Mouse (Mus musculus) left cerebral cortex, postnatal 14 days (tissue): Measurements from ENCODE around the gene Klhdc1. TPM values are rescaled to one million over a fixed set of nuclear protein-coding genes. Genes with fewer than 3 reads are reported as not detected.

Experiments used
- DNase-seq, 2 experiments: peaks; one replicate each; pipeline ENCODE4 v3.0.0; 2021 to 2022; ENCODE audit warnings: low spot score in 2 of 2, mixed read lengths in 1 of 2
- intact Hi-C: fragments of 180-260 bp; cut with DNase I; formaldehyde crosslinking; loops from one replicate; pipeline ENCODE4 v1.15.1; 2025
- long read RNA-seq, 2 experiments: library from polyadenylated mRNA; stranded (forward); transcript quantifications; one replicate each; pipeline ENCODE4 v2.0.0; 2021
- total RNA-seq, 2 experiments: library from RNA; stranded (reverse); gene quantifications; 2 replicates each; pipeline ENCODE4 v1.2.3; 2021

The Klhdc1 gene
- total RNA-seq, result 10 to 100 TPM; 17.4 to 21.1 TPM
- long read RNA-seq, experiment 1, transcript Klhdc1-201 (13 exons, 2,620 nt), result major isoform, 18 of 24 reads
- long read RNA-seq, experiment 1, partial matches to known transcripts, result 2 of 24 reads
- long read RNA-seq, experiment 1, other reads (novel, unspliced or antisense), result 3 of 24 reads
- long read RNA-seq, experiment 2, transcript Klhdc1-201 (13 exons, 2,620 nt), result major isoform, 17 of 24 reads
- long read RNA-seq, experiment 2, partial matches to known transcripts, result 0 of 24 reads
- long read RNA-seq, experiment 2, other reads (novel, unspliced or antisense), result 6 of 24 reads

DNA sequence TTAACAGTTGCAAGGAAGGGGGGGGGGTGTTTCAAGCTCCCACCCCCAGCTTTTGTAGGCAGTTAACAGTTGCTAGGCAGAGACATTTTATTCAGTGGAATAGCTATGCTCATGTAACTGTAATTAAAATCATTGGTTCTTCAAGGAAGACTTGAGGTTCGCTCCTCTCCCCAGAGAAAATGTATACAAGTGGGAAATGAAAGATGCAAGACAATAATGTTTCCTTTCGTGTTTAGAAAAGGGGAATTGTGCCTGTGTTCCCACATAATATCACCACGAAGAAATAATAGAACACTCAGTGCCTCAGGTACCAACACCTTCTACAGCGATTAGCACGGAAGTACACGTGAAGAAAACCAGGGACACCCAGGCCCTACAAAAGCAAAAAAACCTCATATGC, at the start of gene Klhdc1:
Klhdc1 (plus strand) TSS at position 301 of the 400 bp plus-strand sequence.
- intact Hi-C loops, result loop anchor here (5.0 kb wide), 1 partner anchor 56 kb away; the partner anchor contains the start of gene Klhdc2
- DNase-seq, result peak in 1 of 2 experiments; percentile 13

DNA sequence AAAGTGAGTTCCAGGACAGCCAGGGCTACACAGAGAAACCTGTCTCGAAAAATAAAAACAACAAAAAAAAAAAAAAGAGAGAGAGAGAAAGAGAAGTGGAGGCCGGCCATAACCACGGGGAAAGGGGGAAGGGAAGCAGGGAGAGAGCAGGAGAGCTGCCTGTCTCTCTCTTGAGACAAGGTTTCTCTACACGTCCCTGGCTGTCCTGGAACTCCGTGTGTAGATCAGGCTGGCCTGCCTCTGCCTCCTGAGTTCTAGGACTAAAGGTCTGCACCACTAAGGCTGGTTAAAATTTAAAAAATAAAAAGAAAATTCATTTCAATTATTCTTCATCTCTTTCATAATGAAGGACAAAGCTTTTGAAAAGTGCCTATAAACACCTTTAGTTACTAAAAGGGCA, 49.6 kb upstream of the Klhdc1 start:
- DNase-seq, result no peak
- intact Hi-C loops, result no loop called here

DNA sequence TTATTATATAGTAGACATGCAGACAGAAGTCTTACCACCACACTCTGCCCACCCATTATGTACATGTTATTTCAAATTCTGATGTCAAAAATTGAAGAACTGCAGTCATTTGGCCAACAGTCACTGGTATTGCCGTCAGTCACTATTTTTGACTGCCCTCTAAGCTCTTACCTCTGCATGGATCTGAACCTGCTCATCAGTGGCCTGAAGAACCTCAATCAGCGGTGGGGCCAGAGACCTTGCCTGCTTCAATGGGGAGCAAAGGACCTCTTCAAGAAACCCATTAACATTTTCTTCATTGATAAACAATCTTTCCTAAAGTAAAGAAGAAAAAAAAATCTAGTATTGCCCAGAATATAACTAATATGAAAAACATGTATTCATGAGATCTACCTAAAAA, 48.3 kb upstream of the Klhdc1 start:
- no peak for DNase-seq
- intact Hi-C loops, result no loop called here

DNA sequence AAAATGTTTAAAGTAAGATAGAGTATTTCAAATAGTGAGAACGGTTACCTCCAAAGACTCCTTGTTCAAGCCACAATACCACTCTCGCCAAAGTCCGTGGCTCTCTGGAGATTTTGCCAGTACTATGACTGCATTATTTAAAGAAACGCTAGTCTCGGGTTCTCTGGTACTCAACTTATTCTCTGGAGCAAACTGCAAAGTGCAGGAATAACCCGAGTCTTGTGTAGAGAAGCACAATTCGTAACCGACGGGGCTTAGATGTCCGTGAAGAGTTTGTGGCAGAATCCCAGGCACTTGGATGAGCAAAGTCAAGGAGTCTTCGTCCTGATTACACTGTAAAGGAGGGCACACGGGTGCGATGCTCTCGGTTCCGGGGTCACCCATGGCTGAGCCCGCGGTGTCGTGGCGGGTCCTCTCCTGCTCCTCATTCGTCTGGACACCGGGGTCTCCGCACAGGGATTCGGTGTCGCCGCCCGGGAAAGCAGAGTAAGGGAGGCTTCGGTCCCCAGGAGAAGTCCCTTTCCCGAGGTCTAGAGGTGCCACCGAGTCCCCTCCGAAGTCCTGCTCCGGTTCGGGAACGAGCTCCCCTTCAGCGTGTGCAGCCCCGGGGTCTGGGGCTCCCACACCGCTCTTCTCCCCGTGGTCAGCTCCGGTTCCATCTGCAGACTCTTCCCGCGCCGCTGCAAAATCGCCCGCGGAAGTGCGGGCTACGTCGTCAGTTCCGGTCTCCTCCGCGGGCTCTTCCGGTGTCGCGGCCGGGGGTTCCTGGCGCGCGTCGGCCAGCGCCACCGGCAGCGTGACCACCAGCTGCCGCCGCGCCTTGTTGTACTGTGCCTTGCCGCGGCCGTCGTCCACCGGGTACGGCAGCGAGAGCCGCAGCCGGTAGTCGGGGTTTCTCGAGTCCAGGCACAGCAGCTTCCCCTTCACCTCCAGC, 44.3 kb upstream of the Klhdc1 start, which contains the start of gene Gm49383:
Gm49383 (minus strand) TSS at position 661 of the 934 bp plus-strand sequence.
- intact Hi-C loops, result no loop called here

GRCm38 (mm10) chr12:69197378-69198163, 43.4 kb upstream of the Klhdc1 start:
- DNase-seq, result peak; percentile 22 to 34
- intact Hi-C loops, result loop anchor here (2.0 kb wide), 1 partner anchor 99 kb away; the partner anchor contains the start of gene Klhdc2

More for the DNA sequence above, 44.3 kb upstream of the Klhdc1 start, which contains the start of gene Gm49383:
- peak; percentile 53 to 72 for DNase-seq

GRCm38 (mm10) chr12:69198164-69198535, 42.8 kb upstream of the Klhdc1 start, which contains the start of gene Dnaaf2:
Dnaaf2 (minus strand) TSS chr12:69198429.
- intact Hi-C loops, result loop anchor here (2.0 kb wide), 1 partner anchor 99 kb away; the partner anchor contains the start of gene Klhdc2
- peak; percentile 66 to 75 for DNase-seq

GRCm38 (mm10) chr12:69198985-69199384, 42.0 kb upstream of the Klhdc1 start:
- intact Hi-C loops, result loop anchor here (2.0 kb wide), 1 partner anchor 98 kb away; the partner anchor contains the start of gene Klhdc2
- no peak for DNase-seq

DNA sequence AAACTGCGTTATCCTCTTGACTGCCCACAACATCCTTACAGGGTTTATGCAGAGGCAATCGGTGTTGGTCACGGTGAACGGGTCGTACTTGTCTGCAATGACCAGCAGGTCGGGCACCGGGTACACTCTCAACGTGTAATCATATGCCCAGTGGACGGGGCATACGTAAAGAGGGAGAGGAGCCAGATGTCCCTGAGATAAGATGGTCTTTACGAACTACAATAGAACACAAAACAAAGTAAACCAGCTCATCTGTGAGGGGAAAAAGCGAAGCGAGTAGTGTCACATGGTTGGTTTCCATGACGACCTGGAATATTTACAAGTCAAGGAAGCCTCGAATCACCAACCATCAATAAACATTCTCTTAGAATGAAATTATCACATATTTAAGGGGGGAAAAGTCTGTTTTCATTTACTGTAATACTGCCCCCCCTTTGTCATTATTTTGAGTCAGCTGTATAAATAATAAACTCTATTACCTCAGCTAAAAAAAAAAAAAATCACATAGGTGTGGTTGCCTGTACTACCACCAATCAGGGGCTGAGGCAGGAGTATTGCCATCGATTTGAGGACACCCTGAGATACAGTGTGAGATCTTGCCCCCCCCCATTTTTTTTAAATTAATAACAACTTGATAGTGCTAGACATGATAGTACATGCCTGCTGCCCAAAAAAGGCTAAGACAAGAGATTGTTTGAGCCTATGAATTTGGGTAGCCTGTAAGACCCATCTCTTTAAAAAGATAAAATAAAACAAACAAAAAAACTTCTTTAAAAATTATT, 36.7 kb upstream of the Klhdc1 start, which contains the start of gene Gm49384:
Gm49384 (minus strand) TSS at position 216 of the 782 bp plus-strand sequence.
- no peak for DNase-seq
- intact Hi-C loops, result no loop called here

GRCm38 (mm10) chr12:69207396-69207795, 33.6 kb upstream of the Klhdc1 start:
- no peak for DNase-seq
- intact Hi-C loops, result no loop called here

- intact Hi-C loops, result no loop called here
- DNase-seq, result no peak
Observed at GRCm38 (mm10) chr12:69207926-69208325, 33.0 kb upstream of the Klhdc1 start.

GRCm38 (mm10) chr12:69208520-69208919, 32.5 kb upstream of the Klhdc1 start:
- intact Hi-C loops, result no loop called here

GRCm38 (mm10) chr12:69210056-69210979, 30.7 kb upstream of the Klhdc1 start:
- intact Hi-C loops, result no loop called here
- no peak for DNase-seq

More at GRCm38 (mm10) chr12:69208520-69208919, 32.5 kb upstream of the Klhdc1 start:
- no peak for DNase-seq

DNA sequence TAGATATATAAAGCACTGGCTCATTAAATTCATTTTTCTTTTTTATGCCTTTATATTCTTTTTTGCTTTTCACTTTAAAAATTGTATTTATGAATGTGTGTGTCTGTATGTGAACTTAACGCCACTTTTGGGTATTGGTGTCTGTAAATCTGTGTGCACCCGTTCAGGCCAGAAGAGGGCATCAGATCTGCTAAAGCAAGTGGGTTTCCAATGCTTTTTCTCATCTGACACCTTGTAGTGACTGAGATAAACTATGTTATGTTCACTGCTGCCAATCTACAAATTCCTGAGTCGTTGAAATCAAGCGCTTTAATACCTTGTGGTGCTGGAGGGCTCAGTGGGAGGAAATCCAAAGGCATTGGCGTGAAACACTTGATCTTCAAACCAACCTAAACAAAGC, 29.9 kb upstream of the Klhdc1 start:
- intact Hi-C loops, result no loop called here
- peak in 1 of 2 experiments; percentile 32 for DNase-seq

GRCm38 (mm10) chr12:69213186-69213777, 27.7 kb upstream of the Klhdc1 start:
- DNase-seq, result no peak
- intact Hi-C loops, result no loop called here

DNA sequence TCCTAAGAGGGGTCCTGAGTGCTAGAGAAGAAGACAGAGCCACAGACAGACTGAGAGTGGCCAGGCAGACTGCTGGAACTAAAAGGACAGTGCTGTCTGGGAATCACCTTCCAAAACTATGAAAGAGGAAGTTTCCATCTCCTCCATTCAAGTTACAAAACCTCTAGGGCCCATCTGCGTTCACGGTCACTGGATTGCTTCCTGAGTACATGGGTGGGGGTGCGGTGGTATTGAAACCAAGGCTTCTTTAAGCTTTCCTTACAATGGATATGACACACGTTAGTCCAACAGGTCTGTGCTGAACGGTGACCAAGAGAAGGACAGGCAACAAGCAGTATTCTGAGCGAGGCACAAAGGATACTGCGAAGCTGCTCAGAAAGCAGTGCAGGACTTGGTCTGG, 26.6 kb upstream of the Klhdc1 start:
- intact Hi-C loops, result no loop called here
- DNase-seq, result no peak

GRCm38 (mm10) chr12:69215000-69215785, 25.8 kb upstream of the Klhdc1 start:
- intact Hi-C loops, result no loop called here
- DNase-seq, result peak; percentile 63 to 88
